Mouse (Mus musculus): ENCODE measurements around the gene U2af1l4.

- no peak for TF ChIP-seq CTCF (IDR thresholded peaks at IDR 0.05; ENCODE audit: low read depth, low read length)
- no peak for TF ChIP-seq EP300 (IDR thresholded peaks at IDR 0.05; ENCODE audit: insufficient read depth, low read depth, low read length)
- no peak for TF ChIP-seq POLR2A (IDR thresholded peaks at IDR 0.05; ENCODE audit: insufficient read depth, low read length)
These were observed 480 bp upstream of the U2af1l4 start for GRCm38 (mm10) chr7:30562526-30563116.

Measured in ES-Bruce4 (cell line).